Mouse (Mus musculus) heart, embryonic 16.5 days (tissue): Measurements from ENCODE around the gene Ugt1a10. TPM values are rescaled to one million over a fixed set of nuclear protein-coding genes. Genes with fewer than 3 reads are reported as not detected.

Experiments
- ATAC-seq: fragments of 200-750 bp; cut with Nextera tagmentation; replicated peaks from 2 replicates; pipeline ENCODE4 v1.8.0; 2017; ENCODE audit warnings: moderate number of reproducible peaks; ENCODE audit not compliant: insufficient read depth, low FRiP score; ENCODE audit errors: extremely low read depth
- H3K27ac ChIP-seq: fragments of 300-500 bp; sonication (generic); 2 replicates; pipeline ENCODE4 v1.5.1; 2014; ENCODE audit warnings: mild to moderate bottlenecking, low read length, control low read depth, moderate library complexity
- H3K27me3 ChIP-seq: fragments of 300-500 bp; sonication (generic); 2 replicates; pipeline ENCODE4 v1.6.1; 2014; ENCODE audit warnings: low read length, mixed read lengths; ENCODE audit not compliant: control insufficient read depth, insufficient read depth
- H3K36me3 ChIP-seq: fragments of 300-500 bp; sonication (generic); 2 replicates; pipeline ENCODE4 v1.6.1; 2014; ENCODE audit not compliant: control insufficient read depth, insufficient read depth
- H3K4me1 ChIP-seq: fragments of 300-500 bp; sonication (generic); 2 replicates; pipeline ENCODE4 v1.6.1; 2014; ENCODE audit warnings: low read length, mixed read lengths; ENCODE audit not compliant: control insufficient read depth, insufficient read depth
- H3K4me2 ChIP-seq: fragments of 300-500 bp; sonication (generic); 2 replicates; pipeline ENCODE4 v1.6.1; 2014; ENCODE audit warnings: low read depth, mild to moderate bottlenecking, control low read depth, low read length
- H3K4me3 ChIP-seq: fragments of 300-500 bp; sonication (generic); 2 replicates; pipeline ENCODE4 v1.5.1; 2014; ENCODE audit warnings: mild to moderate bottlenecking, control low read depth, low read length
- H3K9ac ChIP-seq: fragments of 300-500 bp; sonication (generic); 2 replicates; pipeline ENCODE4 v1.6.1; 2014; ENCODE audit warnings: low read length, control low read depth
- H3K9me3 ChIP-seq: fragments of 300-500 bp; sonication (generic); replicated peaks from 2 replicates; pipeline ENCODE4 v1.6.1; 2016; ENCODE audit warnings: low read length; ENCODE audit not compliant: control insufficient read depth
- WGBS: fragments of 180-500 bp; shearing (Covaris S2); extraction: QIAGEN DNeasy Blood & Tissue Kit; methylation state at CpG from one replicate; pipeline ENCODE4 v1.1.7; 2014; 5-methylcytosine and 5-hydroxymethylcytosine counted together
- polyA plus RNA-seq: library from polyadenylated mRNA; unstranded; fragments of >200 nt; fragmentation: Nextera tagmentation; extraction: Ambion mirVana; gene quantifications from 2 replicates; pipeline ENCODE4 v1.2.1, GENCODE M21; 2015

The Ugt1a10 gene
- polyA plus RNA-seq, 1 experiment from 2014 or later, result not detected

- Histone ChIP-seq H3K4me3 (no peak overlapping the region), H3K4me2 (no peak overlapping the region), H3K27me3 (no peaks in the 10 kb centered on the region), H3K9me3 (peaks cover 72% of the 10 kb centered on the region), H3K36me3 (no peaks in the 10 kb centered on the region), H3K9ac (no peak overlapping the region), H3K4me1 (no peaks in the 10 kb centered on the region), H3K27ac (no peak overlapping the region)
- 48% methylated on average over 2 of the region's 2 CpGs for WGBS
- ATAC-seq, result no peak
These were observed 172.3 kb downstream of the Ugt1a10 start for GRCm38 (mm10) chr1:88227482-88227881.

DNA sequence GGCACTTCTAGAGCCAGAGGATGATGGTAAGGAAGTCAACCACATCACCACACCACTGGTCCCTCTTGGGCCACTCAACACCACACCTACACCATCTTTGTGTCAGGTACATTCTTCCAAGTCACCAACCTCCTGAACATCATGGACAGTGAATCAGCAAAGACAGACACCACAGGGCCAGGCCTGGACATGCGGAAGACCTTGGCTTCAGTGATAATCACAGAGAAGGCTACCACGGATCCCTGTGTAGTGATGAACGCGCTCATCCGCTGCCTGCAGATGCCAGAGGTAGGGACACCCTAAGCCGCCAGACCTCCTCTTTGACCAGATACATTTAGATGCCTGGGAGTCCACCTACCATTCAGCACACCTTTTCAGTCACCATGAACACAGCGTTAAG is 172.9 kb downstream of the Ugt1a10 start:
- WGBS, result 65% methylated on average over 7 of the region's 7 CpGs
- Histone ChIP-seq H3K4me3 (no peak overlapping the region), H3K9ac (no peak overlapping the region), H3K36me3 (no peaks in the 10 kb centered on the region), H3K4me2 (no peak overlapping the region), H3K27me3 (no peaks in the 10 kb centered on the region), H3K4me1 (no peaks in the 10 kb centered on the region), H3K9me3 (peaks cover 79% of the 10 kb centered on the region), H3K27ac (no peak overlapping the region)
- ATAC-seq, result no peak

GRCm38 (mm10) chr1:88229566-88229965 is 174.4 kb downstream of the Ugt1a10 start:
- WGBS, result 67% methylated on average over 3 of the region's 3 CpGs
- no peak for ATAC-seq
- no peak overlapping the region for H3K4me3 ChIP-seq
- H3K9ac ChIP-seq, result no peak overlapping the region
- H3K36me3 ChIP-seq, result no peaks in the 10 kb centered on the region
- no peaks in the 10 kb centered on the region for H3K27me3 ChIP-seq
- peaks cover 92% of the 10 kb centered on the region for H3K9me3 ChIP-seq
- H3K4me2 ChIP-seq, result no peak overlapping the region
- H3K27ac ChIP-seq, result no peak overlapping the region
- H3K4me1 ChIP-seq, result no peaks in the 10 kb centered on the region

DNA sequence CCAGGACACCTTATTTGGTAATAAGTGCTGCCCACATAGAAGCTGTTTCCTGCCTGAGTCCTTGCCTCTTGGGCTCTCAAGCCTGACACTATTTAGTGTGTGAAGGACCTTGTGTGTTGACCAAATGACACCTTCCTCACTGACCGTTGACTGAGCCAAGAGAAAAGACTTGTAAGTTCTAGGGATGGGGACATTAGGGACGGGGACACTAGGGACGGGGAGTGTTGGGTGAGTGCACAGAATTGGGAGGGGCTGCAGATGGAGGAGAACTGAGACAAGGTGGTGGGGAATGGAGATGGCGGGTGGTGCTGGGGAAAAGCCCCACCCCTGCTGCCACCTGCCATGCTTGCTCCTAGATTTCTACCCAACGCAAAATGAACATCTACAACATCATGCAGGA is 174.8 kb downstream of the Ugt1a10 start:
- H3K4me2 ChIP-seq, result no peak overlapping the region
- ATAC-seq, result no peak
- no peak overlapping the region for H3K4me3 ChIP-seq
- H3K4me1 ChIP-seq, result no peaks in the 10 kb centered on the region
- H3K27ac ChIP-seq, result no peak overlapping the region
- H3K9ac ChIP-seq, result no peak overlapping the region
- no peaks in the 10 kb centered on the region for H3K36me3 ChIP-seq
- WGBS, result 76% methylated on average over 5 of the region's 5 CpGs
- H3K9me3 ChIP-seq, result peaks cover 95% of the 10 kb centered on the region
- no peaks in the 10 kb centered on the region for H3K27me3 ChIP-seq

DNA sequence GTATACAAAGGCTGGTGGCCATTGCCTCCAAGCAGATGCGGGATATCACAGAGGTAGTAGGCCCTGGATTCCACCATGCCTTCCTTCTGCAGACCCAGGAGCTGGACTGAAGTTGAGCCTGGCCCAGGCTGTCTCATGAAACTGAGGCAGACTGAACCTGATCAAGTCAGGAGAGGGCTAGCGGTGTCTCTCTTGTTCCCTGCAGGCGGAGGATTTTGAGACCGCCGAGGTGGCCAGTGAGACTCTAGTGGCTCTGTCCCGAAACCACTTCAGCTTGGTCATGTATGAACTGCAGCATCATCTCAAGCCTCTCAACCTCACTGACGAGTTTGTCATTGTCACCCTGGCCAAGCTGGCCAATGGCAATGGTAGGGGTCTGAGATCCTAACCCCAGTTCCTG is 175.2 kb downstream of the Ugt1a10 start:
- H3K4me1 ChIP-seq, result no peaks in the 10 kb centered on the region

GRCm38 (mm10) chr1:88230981-88231802 is 176.0 kb downstream of the Ugt1a10 start:
- Histone ChIP-seq H3K36me3 (no peaks in the 10 kb centered on the region), H3K4me3 (no peak overlapping the region), H3K27me3 (no peaks in the 10 kb centered on the region), H3K9me3 (peaks cover 92% of the 10 kb centered on the region), H3K4me2 (no peak overlapping the region), H3K9ac (no peak overlapping the region), H3K27ac (no peak overlapping the region), H3K4me1 (no peaks in the 10 kb centered on the region)
- WGBS, result 65% methylated on average over 6 of the region's 6 CpGs
- no peak for ATAC-seq

More for the DNA sequence above, 175.2 kb downstream of the Ugt1a10 start:
- ATAC-seq, result no peak
- WGBS, result 70% methylated on average over 7 of the region's 7 CpGs
- Histone ChIP-seq H3K27ac (no peak overlapping the region), H3K9me3 (peaks cover 98% of the 10 kb centered on the region), H3K27me3 (no peaks in the 10 kb centered on the region), H3K4me2 (no peak overlapping the region), H3K36me3 (no peaks in the 10 kb centered on the region), H3K9ac (no peak overlapping the region), H3K4me3 (no peak overlapping the region)

- H3K27ac ChIP-seq, result no peak overlapping the region
- no peak overlapping the region for H3K9ac ChIP-seq
- no peak for ATAC-seq
- no peak overlapping the region for H3K4me3 ChIP-seq
- H3K27me3 ChIP-seq, result no peaks in the 10 kb centered on the region
- H3K4me1 ChIP-seq, result no peaks in the 10 kb centered on the region
- H3K36me3 ChIP-seq, result no peaks in the 10 kb centered on the region
- peaks cover 90% of the 10 kb centered on the region for H3K9me3 ChIP-seq
- 56% methylated on average over 7 of the region's 7 CpGs for WGBS
- H3K4me2 ChIP-seq, result no peak overlapping the region
These were observed 176.8 kb downstream of the Ugt1a10 start for GRCm38 (mm10) chr1:88231803-88232499.

GRCm38 (mm10) chr1:88232664-88233380 is 177.6 kb downstream of the Ugt1a10 start:
- Histone ChIP-seq H3K27me3 (no peaks in the 10 kb centered on the region), H3K4me1 (no peaks in the 10 kb centered on the region), H3K4me3 (no peak overlapping the region), H3K4me2 (no peak overlapping the region), H3K9ac (no peak overlapping the region), H3K9me3 (peaks cover 90% of the 10 kb centered on the region), H3K27ac (no peak overlapping the region), H3K36me3 (no peaks in the 10 kb centered on the region)
- WGBS, result 47% methylated on average over 3 of the region's 3 CpGs
- no peak for ATAC-seq
